Mouse (Mus musculus) regulatory T cell (primary cell): ENCODE measurements around the gene Fcho1.

ENCODE experiments used
- in situ Hi-C: fragments of 300-600 bp; cut with MboI, MseI; formaldehyde crosslinking; loops from one replicate; pipeline ENCODE4 v1.15.1; 2025; ENCODE audit warnings: high pct_unique_total_duplicates

Gene Fcho1

DNA sequence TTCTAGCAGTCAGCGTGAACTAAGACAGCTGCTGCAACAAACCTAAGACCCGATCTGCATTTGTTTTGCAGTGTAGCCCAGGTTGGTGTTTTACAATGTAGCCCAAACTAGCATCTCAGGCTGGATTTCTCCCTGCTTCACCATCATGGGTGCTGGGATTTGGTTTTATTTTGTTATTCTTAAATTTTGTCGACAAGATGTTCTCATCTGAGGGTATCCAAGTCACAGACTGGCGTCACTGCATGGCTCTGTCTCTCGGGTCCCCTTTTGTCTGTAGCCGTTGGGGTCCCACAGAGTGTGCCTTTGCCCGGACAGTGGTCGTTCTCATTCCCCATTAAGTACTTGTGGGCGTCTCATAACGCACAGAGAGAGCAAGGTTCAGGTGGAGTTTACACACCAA is 40.8 kb downstream of the Fcho1 start:
- in situ Hi-C loops: no loop called here

DNA sequence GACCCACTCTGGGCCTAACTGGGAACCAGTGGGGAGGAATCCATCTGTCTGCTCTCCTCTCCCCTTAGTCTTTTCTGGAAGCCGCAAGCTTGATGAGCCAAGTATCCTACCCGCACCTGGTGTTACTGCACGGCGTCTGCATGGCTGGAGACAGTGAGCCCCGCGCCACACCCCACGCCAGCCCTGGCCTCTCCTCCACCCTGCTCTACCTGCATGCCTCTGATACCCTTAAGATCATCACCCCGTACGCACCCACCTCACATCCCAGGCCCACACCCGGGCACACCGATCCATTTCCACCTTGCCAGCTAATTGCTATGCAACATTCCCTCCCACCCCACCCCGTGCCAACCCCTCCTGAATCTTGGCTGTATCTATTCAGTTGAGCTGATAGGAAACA is 42.7 kb downstream of the Fcho1 start:
- in situ Hi-C loops: no loop called here

DNA sequence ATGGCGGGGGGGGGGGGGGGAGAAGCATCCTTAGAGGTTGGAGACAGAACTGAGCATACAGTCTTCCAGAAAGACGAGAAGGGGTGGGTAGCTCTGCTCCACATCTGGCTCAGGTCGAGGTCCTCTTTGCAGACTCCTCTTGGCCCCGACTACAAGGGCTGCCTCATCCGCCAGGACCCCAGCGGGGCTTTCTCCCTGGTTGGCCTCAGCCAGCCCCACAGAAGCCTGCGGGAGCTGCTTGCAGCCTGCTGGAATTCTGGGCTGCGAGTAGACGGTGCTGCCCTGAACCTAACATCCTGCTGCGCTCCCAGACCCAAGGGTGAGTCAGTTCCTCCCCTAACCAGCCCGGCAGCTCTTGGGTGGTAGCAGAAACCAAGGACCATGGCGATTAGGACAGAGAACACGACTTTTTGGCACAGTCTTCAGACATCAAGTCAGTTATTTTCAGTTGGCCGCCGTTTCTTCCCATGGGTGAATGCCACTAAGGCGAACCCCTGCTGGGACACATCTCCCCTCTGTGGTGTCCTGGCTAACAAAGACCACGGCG is 44.1 kb downstream of the Fcho1 start:
- in situ Hi-C loops: no loop called here

DNA sequence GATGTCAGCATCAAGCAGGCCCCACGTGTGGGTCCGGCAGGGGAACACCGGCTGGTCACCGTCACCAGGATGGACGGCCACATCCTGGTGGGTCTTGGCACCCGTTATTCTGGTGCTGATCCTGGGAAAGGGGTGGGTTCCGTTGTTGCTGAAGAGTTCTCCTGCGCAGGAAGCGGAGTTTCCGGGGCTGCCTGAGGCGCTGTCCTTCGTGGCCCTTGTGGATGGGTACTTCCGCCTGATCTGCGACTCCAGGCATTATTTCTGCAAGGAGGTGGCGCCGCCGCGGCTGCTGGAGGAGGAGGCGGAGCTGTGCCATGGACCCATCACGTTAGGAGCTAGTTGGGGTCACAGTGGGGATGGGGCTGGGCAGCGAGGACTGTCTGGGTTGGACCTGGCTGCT is 45.0 kb downstream of the Fcho1 start:
- in situ Hi-C loops: no loop called here

DNA sequence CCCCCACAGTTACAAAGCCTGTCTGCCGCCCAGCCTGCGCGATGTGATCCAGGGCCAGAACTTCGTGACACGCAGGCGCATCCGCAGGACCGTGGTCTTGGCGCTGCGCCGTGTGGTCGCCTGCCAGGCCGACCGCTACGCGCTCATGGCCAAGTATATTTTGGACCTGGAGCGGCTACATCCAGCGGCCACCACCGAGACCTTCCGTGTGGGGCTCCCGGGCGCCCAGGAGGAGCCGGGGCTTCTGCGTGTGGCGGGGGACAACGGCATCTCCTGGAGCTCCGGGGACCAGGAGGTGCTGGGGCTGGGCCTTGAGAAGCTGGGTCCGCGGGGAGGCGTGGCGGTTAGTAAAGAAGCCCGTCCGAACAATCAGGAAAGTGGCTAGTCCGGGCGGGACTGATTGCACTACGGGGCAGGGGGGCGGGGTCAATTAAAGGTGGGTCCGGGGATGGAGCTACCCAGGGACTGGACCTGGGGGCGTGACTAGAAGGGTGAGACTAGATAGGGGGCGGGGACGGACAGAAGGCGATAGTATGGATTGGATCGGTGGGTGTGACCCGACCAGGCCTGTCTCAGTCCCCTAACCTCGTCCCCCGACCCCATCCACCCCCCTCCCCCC is 45.9 kb downstream of the Fcho1 start:
- in situ Hi-C loops: no loop called here

DNA sequence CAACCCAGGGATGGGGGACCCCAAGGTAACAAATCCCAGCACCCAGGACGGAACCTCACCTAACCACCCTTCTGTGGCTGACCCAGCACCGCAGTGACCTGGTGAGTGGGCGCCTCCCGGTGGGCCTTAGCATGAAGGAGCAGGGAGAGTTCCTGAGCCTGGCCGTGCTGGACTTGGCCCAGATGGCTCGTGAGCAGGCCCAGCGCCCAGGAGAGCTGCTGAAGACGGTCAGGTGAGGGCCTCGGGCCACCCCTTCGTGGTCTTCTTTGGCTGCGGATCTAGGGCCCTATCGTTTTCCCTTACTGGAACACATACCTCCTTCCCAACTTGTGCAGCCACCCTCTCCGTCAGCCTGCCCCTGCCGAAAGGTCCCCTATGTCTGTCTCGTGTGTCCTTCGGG is 46.4 kb downstream of the Fcho1 start:
- in situ Hi-C loops: no loop called here

DNA sequence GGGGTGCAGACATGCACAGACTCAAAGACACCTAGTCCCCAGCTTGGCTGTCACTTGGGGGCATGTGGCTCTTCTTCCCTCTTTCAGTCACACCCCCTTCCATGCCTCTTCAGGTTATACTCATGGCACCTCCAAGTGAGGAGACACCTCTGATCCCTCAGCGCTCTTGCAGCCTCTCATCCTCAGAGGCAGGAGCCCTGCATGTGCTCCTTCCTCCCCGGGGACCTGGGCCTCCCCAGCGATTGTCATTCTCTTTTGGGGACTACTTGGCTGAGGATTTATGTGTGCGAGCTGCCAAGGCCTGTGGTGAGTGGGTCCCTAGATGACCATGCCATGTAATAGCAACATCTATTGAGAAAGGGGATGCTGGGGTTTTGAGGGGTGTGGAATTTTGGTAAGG is 47.3 kb downstream of the Fcho1 start:
- in situ Hi-C loops: no loop called here

DNA sequence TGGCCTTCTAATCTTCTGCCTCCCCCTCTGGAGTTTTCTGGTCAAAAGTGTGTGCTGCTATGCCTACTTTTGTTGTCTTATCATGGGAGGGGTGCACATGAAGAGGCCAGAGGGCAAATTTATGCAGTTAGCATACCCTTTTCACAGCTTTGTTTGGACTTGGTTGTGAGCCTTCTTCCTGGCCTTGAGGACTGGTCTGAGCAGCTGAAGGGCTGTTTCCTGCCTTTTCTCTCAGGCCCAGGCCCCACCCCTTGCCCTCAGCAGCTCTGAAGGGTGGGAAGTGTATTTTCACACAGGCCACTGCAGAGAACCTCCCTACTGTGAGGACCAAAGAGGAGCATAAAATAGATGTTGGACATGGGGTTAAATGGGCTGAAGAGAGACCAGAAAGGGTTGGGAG is 48.0 kb downstream of the Fcho1 start:
- in situ Hi-C loops: no loop called here

DNA sequence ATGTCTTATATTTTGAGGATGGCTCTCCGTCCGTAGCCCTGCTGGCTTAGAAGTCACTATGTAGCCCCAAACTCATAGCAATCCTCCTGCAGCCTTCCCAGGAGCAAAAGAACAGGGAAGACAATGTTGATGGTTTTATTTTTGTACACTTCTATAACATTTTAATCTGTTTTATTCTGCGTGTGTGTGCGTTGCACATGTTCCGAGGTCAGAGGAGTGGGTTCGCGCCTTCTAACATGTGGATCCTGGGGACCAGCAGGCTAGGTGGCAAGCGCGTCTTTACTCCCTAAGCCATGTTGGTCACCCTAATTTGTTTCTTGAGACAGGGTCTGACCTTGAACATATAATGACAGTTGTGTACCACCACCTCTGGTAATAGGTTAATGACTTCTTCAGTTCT is 48.7 kb downstream of the Fcho1 start:
- in situ Hi-C loops: no loop called here

DNA sequence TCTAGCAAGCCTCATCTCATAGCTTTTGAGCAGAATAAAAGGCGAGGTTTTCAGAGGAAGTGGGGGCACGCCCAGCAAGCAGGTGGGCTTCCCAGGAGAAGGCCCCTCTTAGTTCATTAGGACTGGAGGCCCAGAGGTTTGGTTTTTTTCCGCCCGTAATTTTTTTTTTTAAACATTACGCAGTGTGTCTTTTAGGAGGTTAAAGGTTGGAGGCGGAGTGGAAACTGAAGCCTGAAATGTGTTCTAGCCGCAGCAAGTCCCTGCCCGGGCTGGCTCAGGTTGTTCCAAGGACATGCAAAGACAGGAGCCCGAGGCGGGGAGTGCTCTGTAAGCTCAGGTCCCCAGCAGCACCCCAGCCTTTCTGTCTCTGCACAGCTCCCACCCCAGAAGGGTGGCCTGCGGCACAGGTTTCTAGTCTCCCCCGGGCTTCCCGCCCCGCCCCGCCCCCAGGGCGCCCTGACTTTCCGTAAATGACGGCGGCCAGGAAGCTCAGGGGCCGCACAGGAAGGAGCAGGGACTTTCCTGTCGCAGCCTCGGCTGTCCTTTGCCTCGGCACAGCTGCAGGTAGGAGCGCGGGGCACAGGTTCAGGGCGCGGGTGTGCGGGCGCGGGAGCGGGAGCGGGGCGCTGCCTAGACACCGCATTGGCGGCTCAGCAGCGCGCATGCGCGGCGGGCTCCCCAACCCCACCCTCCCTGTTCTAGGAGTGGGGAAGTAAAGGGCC is 49.3 kb downstream of the Fcho1 start, which contains the start of gene Jak3:
Gene Jak3 (plus strand): TSS at position 277 of the 722 bp plus-strand sequence.
- in situ Hi-C loops: no loop called here

DNA sequence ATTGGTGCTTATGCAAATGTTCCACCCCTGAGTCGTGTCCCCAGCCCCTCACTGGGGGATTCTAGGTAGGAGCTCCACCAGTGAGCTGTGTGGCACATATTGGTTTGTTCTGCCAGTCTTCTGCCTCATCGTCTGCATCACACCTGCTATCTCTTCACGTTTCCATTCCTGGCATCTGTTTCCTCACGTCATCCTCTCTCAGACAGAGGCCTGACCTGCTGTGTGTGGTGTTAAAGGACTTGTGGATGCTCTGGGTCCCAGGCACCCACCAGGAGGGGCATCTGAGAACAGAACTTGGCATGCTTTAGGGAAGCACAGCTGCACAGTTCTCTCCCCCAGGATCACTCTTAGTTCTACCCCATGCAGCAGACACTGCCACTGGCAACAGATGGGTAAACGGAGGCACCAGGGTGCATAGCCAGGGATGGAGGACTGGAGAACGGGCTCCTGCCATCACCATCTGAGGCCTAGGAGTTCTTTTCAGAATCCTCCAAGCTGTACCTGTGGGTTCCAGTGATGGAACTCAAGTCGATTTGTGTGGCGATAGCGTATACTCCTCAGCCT is 50.0 kb downstream of the Fcho1 start:
- in situ Hi-C loops: no loop called here

DNA sequence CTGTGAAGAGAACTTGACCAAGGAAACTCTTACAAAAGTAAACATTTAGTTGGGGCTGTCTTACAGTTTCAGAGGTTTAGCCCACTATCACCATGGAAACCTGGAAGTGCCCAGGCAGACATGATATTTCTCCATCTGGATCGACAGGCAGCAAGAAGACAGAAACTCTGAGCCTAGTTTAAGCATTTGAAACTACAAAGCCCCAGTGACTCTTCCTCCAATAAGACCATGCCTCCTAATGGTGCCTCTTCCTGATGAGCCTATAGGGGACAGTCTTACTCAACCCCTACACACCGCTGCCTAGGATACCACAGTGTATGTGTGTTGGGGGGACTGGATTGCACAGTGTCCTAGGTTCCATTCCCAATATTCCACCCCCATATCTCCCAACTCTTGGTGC is 51.4 kb downstream of the Fcho1 start:
- in situ Hi-C loops: no loop called here

DNA sequence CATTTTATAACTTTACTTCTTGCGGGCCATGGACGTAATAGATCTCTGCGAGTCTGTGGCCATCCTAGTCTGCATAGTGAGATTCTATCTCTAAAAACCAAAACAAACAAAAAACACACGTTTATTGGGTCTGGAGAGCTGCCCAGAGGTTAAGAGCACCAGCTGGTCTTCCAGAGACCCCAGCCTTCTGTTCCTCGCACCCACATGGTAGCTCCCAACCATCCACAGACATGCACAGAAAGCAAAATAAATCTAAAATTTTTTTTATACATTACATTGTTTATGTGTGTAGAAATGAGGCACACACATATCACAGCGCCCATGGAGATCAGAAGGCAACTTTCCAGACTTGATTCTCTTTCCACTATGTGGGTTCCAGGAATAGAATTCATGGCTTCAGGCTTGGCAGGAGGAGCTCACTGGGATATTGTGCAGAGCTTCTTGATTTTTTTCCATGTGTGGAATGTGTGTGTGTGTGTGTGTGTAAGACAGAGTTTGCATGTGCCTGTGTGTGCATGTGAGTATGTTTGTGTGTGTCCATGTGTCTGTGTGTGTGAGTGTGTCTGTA is 53.3 kb downstream of the Fcho1 start:
- in situ Hi-C loops: no loop called here

DNA sequence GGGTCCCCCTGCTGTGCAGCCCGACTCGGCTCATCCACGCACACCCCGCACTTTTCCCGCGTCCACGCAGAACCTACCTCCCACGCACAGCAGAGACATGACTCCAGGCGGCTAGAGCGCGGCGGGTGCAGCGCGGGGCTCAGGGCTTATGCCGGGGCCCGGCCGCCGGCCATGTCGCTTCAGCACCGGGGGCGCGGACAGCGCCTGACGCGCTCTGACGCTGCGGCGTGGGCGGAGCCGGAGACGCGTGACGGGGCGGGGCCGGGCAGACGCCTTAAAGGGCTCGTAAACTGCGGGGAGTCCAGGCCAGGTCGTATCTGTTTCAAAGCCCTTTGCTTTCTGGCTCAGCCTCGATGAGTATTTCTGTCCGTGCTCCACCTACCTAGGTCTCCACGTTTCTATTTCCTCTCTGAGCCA is 54.0 kb downstream of the Fcho1 start, which contains the start of gene Unc13a:
Gene Unc13a (minus strand): TSS at position 209 of the 417 bp plus-strand sequence.
- in situ Hi-C loops: no loop called here

DNA sequence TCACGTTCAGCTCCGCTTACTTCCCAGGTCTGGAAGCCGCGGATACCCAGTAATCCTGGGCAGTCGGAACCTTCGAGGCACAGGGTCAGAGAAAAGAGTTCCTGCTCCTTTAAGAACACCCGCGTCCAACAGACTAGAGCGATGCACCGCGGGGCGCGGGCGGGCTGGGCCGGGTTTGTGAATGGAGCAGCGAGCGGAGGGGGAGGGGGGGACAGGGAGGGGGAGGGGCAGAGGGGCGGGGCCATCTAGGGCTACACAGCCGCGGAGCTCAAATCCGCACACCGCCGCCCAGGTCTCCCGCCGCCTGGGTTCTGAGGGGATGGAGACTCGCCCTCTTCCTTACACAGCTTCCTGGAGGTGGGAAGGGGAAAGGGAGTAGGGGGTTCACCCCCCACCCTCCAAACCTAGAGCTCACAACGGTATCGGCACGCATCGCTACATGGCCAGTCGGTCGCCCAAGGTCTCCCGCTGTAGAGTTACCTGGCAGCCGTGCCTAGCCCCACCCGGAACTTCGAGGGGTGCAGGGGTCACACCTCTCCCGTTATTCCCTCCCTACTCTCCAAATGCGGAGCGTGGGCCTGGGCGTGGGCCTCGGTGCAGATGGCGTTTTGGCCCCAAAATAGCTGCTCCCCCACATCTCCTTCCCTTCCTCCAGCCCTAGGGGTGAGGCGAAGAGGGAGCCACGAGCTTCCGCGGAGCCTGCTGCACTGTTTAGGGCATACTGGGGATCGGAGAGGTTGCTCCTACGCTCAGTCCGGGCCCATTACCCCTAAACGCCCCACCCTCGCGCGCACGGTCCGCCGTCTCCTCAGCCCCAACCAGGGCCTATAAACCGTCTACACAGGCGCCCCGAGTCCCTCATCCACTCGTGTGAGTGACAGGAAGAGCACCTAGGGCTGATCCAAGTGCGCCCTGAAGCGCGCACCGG is 54.6 kb downstream of the Fcho1 start:
- in situ Hi-C loops: no loop called here

DNA sequence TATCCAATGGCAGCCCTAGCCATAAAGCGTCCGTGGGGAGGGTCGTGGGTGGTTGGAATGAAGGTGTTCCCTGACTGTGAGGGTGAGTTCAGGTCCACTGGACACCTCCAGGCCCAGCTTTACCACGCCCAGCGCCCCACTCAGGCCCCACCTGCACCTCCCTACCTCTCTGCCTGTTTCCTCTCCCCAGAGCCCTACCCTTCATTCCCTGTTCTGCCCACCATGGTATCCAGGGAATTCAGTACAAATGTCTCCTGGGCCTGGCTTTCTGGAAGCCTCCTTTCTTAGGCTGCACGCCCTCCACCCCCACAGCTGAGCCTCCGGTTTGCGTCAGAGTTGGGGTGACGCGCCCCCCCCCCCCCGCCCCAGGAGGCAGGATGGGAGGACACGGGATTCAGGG is 55.3 kb downstream of the Fcho1 start:
- in situ Hi-C loops: no loop called here

DNA sequence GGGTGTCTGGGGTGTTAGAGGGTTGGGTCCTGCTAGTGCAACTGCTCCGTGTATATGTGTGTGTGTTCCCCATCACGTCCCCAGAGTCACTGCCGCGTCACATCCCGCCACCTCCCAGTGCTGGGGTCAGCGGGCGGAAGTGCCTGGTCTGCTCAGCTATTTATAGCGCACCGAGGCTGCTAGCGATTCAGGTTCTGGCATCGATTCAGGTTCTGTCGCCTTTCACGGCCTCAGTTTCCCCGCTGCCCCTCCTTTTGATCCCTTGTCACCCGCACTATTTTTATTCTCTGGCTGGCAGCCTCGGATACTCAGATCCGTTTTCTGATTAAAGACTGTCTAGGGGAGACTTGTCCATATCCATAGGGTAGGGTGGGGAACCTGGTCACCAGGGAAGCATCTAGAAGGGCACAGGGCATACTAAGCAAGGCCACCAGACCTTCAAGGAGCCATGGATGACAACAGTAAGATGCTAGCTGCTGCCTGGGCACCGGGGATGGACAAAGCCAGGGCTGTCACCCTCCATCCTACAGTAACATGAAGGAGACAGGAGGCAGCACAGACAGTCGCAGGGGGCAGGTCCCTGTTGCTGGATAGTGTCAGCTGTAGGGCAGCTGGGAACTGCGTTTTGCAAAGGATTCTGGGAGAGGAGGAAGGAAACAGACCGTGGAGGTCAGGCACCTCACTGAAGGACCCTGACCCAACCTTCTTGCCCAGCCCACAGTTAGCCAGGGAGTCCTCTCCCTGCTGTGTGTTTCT is 57.1 kb downstream of the Fcho1 start:
- in situ Hi-C loops: no loop called here

DNA sequence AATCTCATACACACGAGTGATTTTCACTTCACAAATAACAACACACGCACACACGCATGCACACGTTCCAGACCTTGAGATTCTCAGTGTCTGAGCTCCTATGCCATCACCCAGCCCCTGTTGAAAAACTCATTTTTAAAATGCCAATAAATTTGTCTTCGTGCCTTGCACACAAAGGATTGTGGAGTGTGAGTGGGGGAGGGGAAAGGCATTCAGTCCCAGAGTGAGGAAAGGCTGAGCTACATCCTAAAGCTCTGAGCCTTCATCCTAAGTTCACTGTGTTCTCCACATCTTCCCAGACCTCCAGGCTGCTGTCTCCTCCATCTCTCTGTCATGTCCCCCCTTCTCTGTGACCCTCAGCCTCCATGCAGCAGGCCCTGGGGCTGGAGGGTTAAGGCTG is 58.3 kb downstream of the Fcho1 start:
- in situ Hi-C loops: no loop called here

DNA sequence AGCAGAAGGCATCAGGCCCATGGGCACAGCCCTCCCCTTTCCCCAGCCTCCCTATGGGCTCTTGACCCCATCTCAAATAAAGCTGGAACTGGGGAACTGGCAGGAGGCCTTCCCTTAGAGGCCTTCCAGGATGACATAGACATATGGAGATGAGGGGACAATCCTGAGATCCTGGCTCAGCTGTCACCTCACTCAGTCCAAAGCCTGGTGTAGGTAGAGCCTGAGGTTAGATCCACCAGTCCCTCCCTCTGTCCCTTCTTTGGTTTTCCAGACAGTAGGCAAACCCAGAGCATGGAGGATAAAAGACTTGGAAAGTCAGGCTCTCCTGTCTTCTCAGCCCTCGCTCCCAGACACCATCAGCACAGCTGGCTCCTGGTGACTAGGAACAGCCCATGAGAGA is 58.7 kb downstream of the Fcho1 start:
- in situ Hi-C loops: no loop called here

DNA sequence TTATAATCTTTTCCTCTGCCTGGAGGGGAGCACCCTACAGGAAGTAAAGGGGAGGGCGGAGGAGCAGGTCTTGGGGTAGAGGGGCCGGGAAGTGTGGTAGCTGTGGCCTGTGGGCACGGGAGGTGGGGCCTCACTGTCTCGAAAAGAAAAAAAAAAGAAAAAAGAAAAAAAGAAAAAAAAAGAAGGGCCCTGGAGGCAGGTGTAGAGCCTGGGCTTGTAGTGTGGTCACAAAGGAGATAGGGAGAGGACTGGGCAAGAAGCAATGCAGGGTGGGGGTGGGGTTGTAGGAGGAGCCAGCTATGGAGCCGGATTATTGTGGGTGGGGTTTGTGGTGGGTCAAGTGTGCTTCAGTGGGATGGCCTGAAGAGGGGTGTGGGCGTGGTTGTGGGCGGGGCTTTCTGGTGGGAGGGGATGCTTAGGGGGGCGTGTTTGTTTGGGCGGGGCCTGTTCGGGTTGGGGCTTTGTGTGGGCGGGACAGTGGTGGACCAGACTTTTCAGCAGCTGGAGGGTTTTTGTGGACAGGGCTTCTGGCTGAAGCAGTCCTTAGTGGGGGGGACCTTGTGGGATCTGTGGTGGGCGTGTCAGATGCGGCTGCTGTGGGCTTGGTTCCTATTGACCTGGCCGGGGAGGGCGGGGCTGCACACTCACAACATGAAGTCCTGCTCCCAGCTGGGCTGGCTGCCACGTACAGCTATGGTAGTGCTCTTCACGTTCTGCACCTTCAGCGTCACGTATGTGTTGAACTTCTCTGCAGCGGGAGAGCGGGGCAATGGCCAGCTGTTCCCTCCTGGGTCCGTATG is 60.0 kb downstream of the Fcho1 start:
- in situ Hi-C loops: no loop called here
